ENCODE assay signal across 8 mouse cellular contexts in genomic region chr9:107923021-107923420, GRCm38 (mm10). TPM values are rescaled to one million over a fixed set of nuclear protein-coding genes. Genes with fewer than 3 reads are reported as not detected.
A peak's percentile ranks its signal among the peaks of the same experiment; 100 is the strongest.
DNase-seq lines count a peak whose midpoint lies in the region; ATAC-seq and TF ChIP-seq lines count a peak whose summit lies in the region.

No protein-coding gene starts in this region.

- intact Hi-C loops in left cerebral cortex, postnatal 4 days (cut with DNase I) = no loop called here
- intact Hi-C loops in left cerebral cortex, postnatal 14 days (cut with DNase I) = no loop called here

- peak; percentile 43; the same call in 1 of the 2 replicates for ATAC-seq in erythroblast, adult 5-6 weeks (replicated peaks; ENCODE audit: low FRiP score, poor library complexity, severe bottlenecking)
- peak; percentile 64; the same call in 1 of the 2 replicates for ATAC-seq in liver, postnatal 0 days

- no peak overlapping the region for H3K4me2 ChIP-seq in liver, postnatal 0 days (ENCODE audit: low read depth, low read length)

- 30% methylated on average over 7 of the region's 7 CpGs for WGBS in liver, postnatal 0 days (ENCODE audit: insufficient replicate concordance)

- 0 out of 2 replicates have a peak, but pooled peaks cover 2% of the 10 kb centered on the region for H3K36me3 ChIP-seq in liver, postnatal 0 days (replicated peaks; ENCODE audit: insufficient read depth, low read length)

- no peak overlapping the region for H3K4me3 ChIP-seq in liver, postnatal 0 days (ENCODE audit: low read depth, low read length)

- peaks cover 3% of the 10 kb centered on the region; the same call in 1 of the 2 replicates for H3K4me1 ChIP-seq in liver, postnatal 0 days (ENCODE audit: insufficient read depth)

- H3K27me3 ChIP-seq in liver, postnatal 0 days (ENCODE audit: insufficient read depth, low read length) = 0 out of 2 replicates have a peak, but pooled peaks cover 2% of the 10 kb centered on the region

- no peak overlapping the region for H3K9ac ChIP-seq in liver, postnatal 0 days (replicated peaks)

- DNase-seq in left cerebral cortex, postnatal 4 days = peak; percentile 37
- no peak for DNase-seq in left cerebral cortex, postnatal 14 days (ENCODE audit: low spot score in 2 of 2)
- peak; percentile 77 for DNase-seq in ZHBTc4 (ENCODE audit: low read depth, low spot score)
- peak; percentile 70 for DNase-seq in liver, postnatal 0 days
- no peak for DNase-seq in c-Kit-positive CD71-positive TER-119-positive erythroid progenitor cells, embryonic 14.5 days (ENCODE audit: low spot score)
- DNase-seq in cerebellum, postnatal 36 days = no peak
- DNase-seq in cerebellum, adult 9-10 months = no peak

- no peak overlapping the region for H3K27ac ChIP-seq in liver, postnatal 0 days (ENCODE audit: low read depth)

- TF ChIP-seq EP300 in liver, postnatal 0 days (IDR thresholded peaks at IDR 0.05; ENCODE audit: low read depth) = no peak

- no peaks in the 10 kb centered on the region for H3K9me3 ChIP-seq in liver, postnatal 0 days (ENCODE audit: low read length)

- TF ChIP-seq CTCF in liver, postnatal 0 days (IDR thresholded peaks at IDR 0.05; ENCODE audit: low read depth) = peak; percentile 73

RNA-seq across cellular contexts. Expression of gene Actl11, which starts 5.2 kb away (rescaled TPM):
- not detected for total RNA-seq in left cerebral cortex, postnatal 4 days (2021)
- total RNA-seq in left cerebral cortex, postnatal 14 days (2021) = not detected
- total RNA-seq in erythroblast, adult 5-6 weeks (2015; ENCODE audit: low replicate concordance) = not detected in 2 replicates
- total RNA-seq in erythroblast, adult 5-6 weeks (2017; ENCODE audit: low replicate concordance) = not detected in 2 replicates
- not detected in 2 replicates for polyA plus RNA-seq in liver, postnatal 0 days (2015; fragmentation: Nextera tagmentation; extraction: Ambion mirVana)

RNA-seq across cellular contexts. Expression of gene Camkv, which starts 12.5 kb away (rescaled TPM):
- 100 to 1,000 TPM; 333 to 354 TPM for total RNA-seq in left cerebral cortex, postnatal 4 days (2021)
- total RNA-seq in left cerebral cortex, postnatal 14 days (2021) = 100 to 1,000 TPM; 382 to 398 TPM
- not detected in 2 replicates for total RNA-seq in erythroblast, adult 5-6 weeks (2015; ENCODE audit: low replicate concordance)
- total RNA-seq in erythroblast, adult 5-6 weeks (2017; ENCODE audit: low replicate concordance) = not detected in 2 replicates
- polyA plus RNA-seq in liver, postnatal 0 days (2015; fragmentation: Nextera tagmentation; extraction: Ambion mirVana) = 0.04 and 0.09 TPM in 2 replicates

RNA-seq across cellular contexts. Expression of gene Mst1r, which starts 16.3 kb away (rescaled TPM):
- total RNA-seq in left cerebral cortex, postnatal 4 days (2021) = 1 to 10 TPM; 2.2 to 3.6 TPM
- total RNA-seq in left cerebral cortex, postnatal 14 days (2021) = 1 to 10 TPM; 1.2 to 1.7 TPM
- not detected in 2 replicates for total RNA-seq in erythroblast, adult 5-6 weeks (2015; ENCODE audit: low replicate concordance)
- total RNA-seq in erythroblast, adult 5-6 weeks (2017; ENCODE audit: low replicate concordance) = 0.43 TPM in 1 of 2 replicates, not detected in the other
- polyA plus RNA-seq in liver, postnatal 0 days (2015; fragmentation: Nextera tagmentation; extraction: Ambion mirVana) = 0.37 and 0.38 TPM in 2 replicates

RNA-seq across cellular contexts. Expression of gene Traip, which starts 26.9 kb away (rescaled TPM):
- total RNA-seq in left cerebral cortex, postnatal 4 days (2021) = 10 to 100 TPM; 21.2 to 21.3 TPM
- total RNA-seq in left cerebral cortex, postnatal 14 days (2021) = 10 to 100 TPM in 1 of 2 experiments, 1 to 10 TPM in 1; 9.3 to 12.0 TPM
- total RNA-seq in erythroblast, adult 5-6 weeks (2015; ENCODE audit: low replicate concordance) = 2.5 and 4.4 TPM in 2 replicates
- 12.5 and 15.2 TPM in 2 replicates for total RNA-seq in erythroblast, adult 5-6 weeks (2017; ENCODE audit: low replicate concordance)
- 5.4 and 6.5 TPM in 2 replicates for polyA plus RNA-seq in liver, postnatal 0 days (2015; fragmentation: Nextera tagmentation; extraction: Ambion mirVana)

RNA-seq across cellular contexts. Expression of gene Mon1a, which starts 35.1 kb away (rescaled TPM):
- total RNA-seq in left cerebral cortex, postnatal 4 days (2021) = 10 to 100 TPM; 15.2 to 16.1 TPM
- total RNA-seq in left cerebral cortex, postnatal 14 days (2021) = 10 to 100 TPM; 21.2 to 21.9 TPM
- total RNA-seq in erythroblast, adult 5-6 weeks (2015; ENCODE audit: low replicate concordance) = 2.5 and 4.4 TPM in 2 replicates
- total RNA-seq in erythroblast, adult 5-6 weeks (2017; ENCODE audit: low replicate concordance) = 2.0 and 2.7 TPM in 2 replicates
- 5.3 and 5.8 TPM in 2 replicates for polyA plus RNA-seq in liver, postnatal 0 days (2015; fragmentation: Nextera tagmentation; extraction: Ambion mirVana)

Comparison
In these comparisons a context has a peak if more than half of its experiments do, and no peak if none do; other contexts are left out.
1. DNase-seq: peak in left cerebral cortex, postnatal 4 days (single experiment), ZHBTc4 (single experiment) and liver, postnatal 0 days (single experiment); none in left cerebral cortex, postnatal 14 days (0 of 2), c-Kit-positive CD71-positive TER-119-positive erythroid progenitor cells, embryonic 14.5 days (single experiment), cerebellum, postnatal 36 days (0 of 2) and cerebellum, adult 9-10 months (single experiment).
2. RNA of gene Camkv, which starts 12.5 kb away (total RNA-seq): 382 to 398 TPM in left cerebral cortex, postnatal 14 days and 333 to 354 TPM in left cerebral cortex, postnatal 4 days; not detected in erythroblast, adult 5-6 weeks; every median in the first group is over 100 times any median in the second.